Mouse (Mus musculus) midbrain, postnatal 0 days (tissue): Measurements from ENCODE around the gene Snx7. TPM values are rescaled to one million over a fixed set of nuclear protein-coding genes. Genes with fewer than 3 reads are reported as not detected.
A peak's percentile ranks its signal among the peaks of the same experiment; 100 is the strongest.

Experiments
- ATAC-seq: fragments of 200-750 bp; cut with Nextera tagmentation; 2 replicates; pipeline ENCODE4 v1.8.0; 2017; ENCODE audit warnings: moderate number of reproducible peaks, mild to moderate bottlenecking, moderate TSS enrichment, moderate library complexity; ENCODE audit not compliant: low FRiP score
- DNase-seq: peaks from one replicate; pipeline ENCODE4 v3.0.0-alpha.2; 2015; ENCODE audit warnings: low spot score
- H3K27ac ChIP-seq: fragments of 300-500 bp; sonication (generic); 2 replicates; pipeline ENCODE4 v1.5.1; 2014; ENCODE audit warnings: low read depth, mild to moderate bottlenecking, low read length, mixed read lengths
- H3K27me3 ChIP-seq: fragments of 300-500 bp; sonication (generic); 2 replicates; pipeline ENCODE4 v1.6.1; 2014; ENCODE audit warnings: low read length, control low read depth, mixed read lengths; ENCODE audit not compliant: insufficient read depth
- H3K36me3 ChIP-seq: fragments of 300-500 bp; sonication (generic); 2 replicates; pipeline ENCODE4 v1.6.1; 2014; ENCODE audit warnings: low read length, control low read depth, mixed read lengths; ENCODE audit not compliant: insufficient read depth
- H3K4me1 ChIP-seq: fragments of 300-500 bp; sonication (generic); 2 replicates; pipeline ENCODE4 v1.6.1; 2014; ENCODE audit warnings: mild to moderate bottlenecking, control low read depth, antibody characterized with exemption, low read length, mixed read lengths; ENCODE audit not compliant: insufficient read depth
- H3K4me2 ChIP-seq: fragments of 300-500 bp; sonication (generic); 2 replicates; pipeline ENCODE4 v1.6.1; 2014; ENCODE audit warnings: low read depth, mild to moderate bottlenecking, low read length, mixed read lengths; ENCODE audit not compliant: poor library complexity, severe bottlenecking
- H3K4me3 ChIP-seq: fragments of 300-500 bp; sonication (generic); 2 replicates; pipeline ENCODE4 v1.5.1; 2014; ENCODE audit warnings: low read depth, mild to moderate bottlenecking, low read length, moderate library complexity
- H3K9ac ChIP-seq: fragments of 300-500 bp; sonication (generic); replicated peaks from 2 replicates; pipeline ENCODE4 v1.6.1; 2014; ENCODE audit warnings: mild to moderate bottlenecking, low read length, moderate library complexity, mixed read lengths; ENCODE audit not compliant: poor library complexity, severe bottlenecking
- H3K9me3 ChIP-seq: fragments of 300-500 bp; sonication (generic); 2 replicates; pipeline ENCODE4 v1.6.1; 2016; ENCODE audit warnings: low read length, control low read depth
- CTCF ChIP-seq: IDR thresholded peaks from 2 replicates; pipeline ENCODE4 v1.5.1; 2016; ENCODE audit warnings: antibody characterized with exemption, mild to moderate bottlenecking
- WGBS: fragments of 180-500 bp; shearing (Covaris S2); extraction: QIAGEN DNeasy Blood & Tissue Kit; methylation state at CpG from one replicate; pipeline ENCODE4 v1.1.7; 2014; 5-methylcytosine and 5-hydroxymethylcytosine counted together
- polyA plus RNA-seq: library from polyadenylated mRNA; unstranded; fragments of >200 nt; fragmentation: Nextera tagmentation; extraction: Ambion mirVana; gene quantifications from 2 replicates; pipeline ENCODE4 v1.2.1, GENCODE M21; 2015
- total RNA-seq: library from RNA; depleted of rRNA; stranded (reverse); fragments of >200 nt; gene quantifications from 2 replicates; pipeline ENCODE4 v1.2.3, GENCODE M21; 2014

The Snx7 gene
- total and polyA plus RNA-seq, 2 experiments from 2014 or later = 10.9 to 13.0 TPM

- Histone ChIP-seq H3K27me3 (no peaks in the 10 kb centered on the region), H3K9me3 (no peaks in the 10 kb centered on the region), H3K27ac (no peak overlapping the region), H3K9ac (no peak overlapping the region), H3K4me2 (no peak overlapping the region), H3K36me3 (no peaks in the 10 kb centered on the region), H3K4me1 (no peaks in the 10 kb centered on the region), H3K4me3 (no peak overlapping the region)
- no peak for ATAC-seq
- no peak for TF ChIP-seq CTCF
- WGBS = 79% methylated on average over 3 of the region's 3 CpGs
- no peak for DNase-seq
Observed at GRCm38 (mm10) chr3:117853729-117854128, 15.0 kb downstream of the Snx7 start.

GRCm38 (mm10) chr3:117852054-117852361, 16.7 kb downstream of the Snx7 start:
- no peak for ATAC-seq
- no peak for TF ChIP-seq CTCF
- Histone ChIP-seq H3K9ac (no peak overlapping the region), H3K27me3 (no peaks in the 10 kb centered on the region), H3K27ac (no peak overlapping the region), H3K4me3 (no peak overlapping the region), H3K4me1 (no peaks in the 10 kb centered on the region), H3K9me3 (no peaks in the 10 kb centered on the region), H3K36me3 (no peaks in the 10 kb centered on the region), H3K4me2 (no peak overlapping the region)
- 82% methylated on average over 3 of the region's 3 CpGs for whole genome bisulfite sequencing
- DNase-seq = no peak

GRCm38 (mm10) chr3:117851278-117852053, 17.3 kb downstream of the Snx7 start:
- ATAC-seq (no peak), DNase-seq (no peak)
- no peak overlapping the region for H3K27ac ChIP-seq
- H3K36me3 ChIP-seq = no peaks in the 10 kb centered on the region
- H3K4me3 ChIP-seq = no peak overlapping the region
- H3K4me2 ChIP-seq = no peak overlapping the region
- no peaks in the 10 kb centered on the region for H3K4me1 ChIP-seq
- no peaks in the 10 kb centered on the region for H3K27me3 ChIP-seq
- WGBS = 81% methylated on average over 18 of the region's 18 CpGs
- no peaks in the 10 kb centered on the region for H3K9me3 ChIP-seq
- no peak overlapping the region for H3K9ac ChIP-seq
- no peak for TF ChIP-seq CTCF

DNA sequence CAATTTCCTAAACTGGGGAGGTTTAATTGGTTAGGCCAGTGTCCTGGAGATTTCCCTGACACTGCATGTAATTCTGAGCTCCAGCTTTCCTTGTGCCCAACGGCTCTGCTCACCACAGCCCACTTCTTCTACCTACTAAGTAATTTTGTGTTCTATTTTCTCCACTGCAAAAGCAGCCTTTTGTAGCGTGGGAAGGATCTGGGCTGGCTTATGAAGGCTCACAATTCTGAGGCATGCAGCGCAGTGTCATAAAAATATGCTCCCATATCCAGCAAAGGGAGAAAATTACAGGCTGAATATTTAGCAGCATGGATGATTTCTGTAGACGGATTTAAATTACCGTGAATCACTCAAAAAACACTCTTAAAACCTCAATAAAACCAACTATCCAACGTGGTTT, 19.9 kb downstream of the Snx7 start:
- Histone ChIP-seq H3K27me3 (no peaks in the 10 kb centered on the region), H3K4me3 (no peak overlapping the region), H3K9me3 (no peaks in the 10 kb centered on the region), H3K4me2 (no peak overlapping the region), H3K27ac (no peak overlapping the region), H3K9ac (no peak overlapping the region), H3K4me1 (no peaks in the 10 kb centered on the region), H3K36me3 (no peaks in the 10 kb centered on the region)
- ATAC-seq (no peak), DNase-seq (no peak)
- WGBS = 81% methylated on average over 6 of the region's 6 CpGs
- TF ChIP-seq CTCF = no peak

- Histone ChIP-seq H3K4me2 (no peak overlapping the region), H3K9me3 (no peaks in the 10 kb centered on the region), H3K27me3 (no peaks in the 10 kb centered on the region), H3K36me3 (no peaks in the 10 kb centered on the region), H3K4me1 (no peaks in the 10 kb centered on the region), H3K4me3 (no peak overlapping the region), H3K27ac (no peak overlapping the region), H3K9ac (no peak overlapping the region)
- no peak for TF ChIP-seq CTCF
- WGBS = 95% methylated on average over 1 of the region's 1 CpGs
- no peak for DNase-seq
- no peak for ATAC-seq
Observed at GRCm38 (mm10) chr3:117842658-117843057, 26.1 kb downstream of the Snx7 start.

DNA sequence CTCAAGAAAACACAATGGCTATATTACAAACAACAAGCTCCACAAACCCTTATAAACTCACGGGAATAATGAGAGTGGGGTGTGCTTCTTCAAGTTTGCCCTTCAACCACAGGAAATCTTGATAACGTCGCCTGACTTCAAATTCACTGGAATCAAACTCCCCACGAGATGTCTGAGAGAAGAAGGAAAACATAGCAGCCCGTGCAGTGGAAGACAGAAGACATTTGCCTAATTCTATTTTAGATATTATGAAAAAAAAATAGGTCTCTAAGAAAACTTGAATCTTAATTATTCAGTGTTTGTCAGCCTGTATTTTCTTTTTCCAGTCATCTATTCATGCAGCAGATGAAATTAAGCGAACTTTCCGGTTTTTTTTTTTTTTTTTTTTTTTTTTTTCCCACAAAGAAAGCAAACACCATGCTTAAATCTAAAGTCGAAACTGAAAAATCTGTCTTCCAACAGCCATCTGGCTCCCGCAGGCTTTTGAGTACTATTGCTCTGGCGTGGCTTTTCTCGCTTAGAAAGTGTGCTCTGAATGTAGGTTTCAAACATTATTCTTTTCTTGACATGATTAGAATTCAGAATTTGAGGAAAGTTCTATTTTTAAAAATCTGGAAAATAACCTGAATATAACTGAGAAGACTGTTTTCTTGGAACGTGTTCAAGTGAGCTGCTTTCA, 28.7 kb downstream of the Snx7 start:
- Histone ChIP-seq H3K27ac (no peak overlapping the region), H3K27me3 (no peaks in the 10 kb centered on the region), H3K4me3 (no peak overlapping the region), H3K36me3 (peaks cover 2% of the 10 kb centered on the region; the same call in 1 of the 2 replicates), H3K9ac (no peak overlapping the region), H3K4me2 (no peak overlapping the region), H3K9me3 (no peaks in the 10 kb centered on the region), H3K4me1 (no peaks in the 10 kb centered on the region)
- 67% methylated on average over 12 of the region's 12 CpGs for WGBS
- ATAC-seq (no peak), DNase-seq (peak; percentile 37)
- TF ChIP-seq CTCF = no peak
